Mouse (Mus musculus) bone marrow macrophage, adult 2 months (primary cell): ENCODE measurements around the gene Ccdc152.

Experiments
- CTCF ChIP-seq: IDR thresholded peaks from 2 replicates; pipeline ENCODE4 v1.5.1; 2012; ENCODE audit warnings: low read depth, mild to moderate bottlenecking, low read length, moderate library complexity
- POLR2A ChIP-seq: IDR thresholded peaks from 2 replicates; pipeline ENCODE4 v1.6.1; 2012; ENCODE audit warnings: mild to moderate bottlenecking, low read depth, low read length, borderline replicate concordance

DNA sequence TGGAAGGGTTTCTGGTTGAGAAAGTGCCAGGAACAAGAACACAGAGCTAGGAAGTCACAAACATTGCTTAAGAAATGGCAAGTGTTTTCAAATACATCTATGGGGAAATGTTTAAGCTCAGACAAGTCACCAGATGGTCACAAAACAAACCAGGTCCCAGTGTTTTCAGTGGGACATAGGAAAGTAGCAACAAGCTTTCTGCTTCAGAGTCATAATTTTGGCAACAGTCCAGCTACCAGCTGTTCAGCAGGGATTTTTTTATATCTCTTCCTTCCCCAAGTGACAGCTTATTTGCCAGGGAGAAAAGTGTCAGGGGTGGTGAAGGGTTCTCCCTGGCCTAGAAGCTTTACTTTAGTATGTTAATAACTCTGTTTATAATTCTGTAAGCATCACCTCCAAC, 9.6 kb upstream of the Ccdc152 start:
- TF ChIP-seq CTCF, result no peak
- no peak for TF ChIP-seq POLR2A
